Mouse (Mus musculus) bone marrow, adult 2 months (tissue): ENCODE measurements around the gene Ednrb.

Experiments used
- CTCF ChIP-seq: fragments of 200-500 bp; IDR thresholded peaks from 2 replicates; pipeline ENCODE4 v1.5.1; 2011; ENCODE audit warnings: low read length, control low read depth; ENCODE audit not compliant: control insufficient read depth, insufficient read depth
- POLR2A ChIP-seq: fragments of 200-500 bp; IDR thresholded peaks from 2 replicates; pipeline ENCODE4 v1.6.1; 2011; ENCODE audit warnings: low read depth, mild to moderate bottlenecking, control low read depth, low read length, borderline replicate concordance; ENCODE audit not compliant: control insufficient read depth

DNA sequence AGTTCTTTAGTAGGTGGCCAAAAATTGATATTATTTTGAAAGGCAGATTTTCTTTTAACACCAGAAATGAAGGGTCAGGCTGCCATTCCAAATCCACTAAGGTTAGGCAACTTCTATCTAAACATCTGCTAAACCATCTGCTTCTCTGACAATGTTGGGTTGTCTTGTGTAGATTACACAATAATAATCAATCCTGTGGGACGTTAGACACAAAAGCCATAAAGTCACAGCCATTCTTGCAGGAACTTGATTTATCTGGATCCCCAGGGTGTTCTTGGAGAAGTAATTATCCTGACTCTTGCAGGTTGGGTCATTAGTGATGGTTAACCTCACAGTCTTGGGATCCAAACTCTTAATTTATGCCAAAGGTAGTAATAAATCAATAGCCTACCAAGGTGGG lies 21.6 kb downstream of the Ednrb start:
- no peak for TF ChIP-seq CTCF
- TF ChIP-seq POLR2A: no peak
